Mouse (Mus musculus) E14TG2a.4 (cell line): ENCODE results near the gene Fam198a.

Source experiments
- H3K27me3 ChIP-seq: 2 replicates; pipeline ENCODE4 v1.6.1; 2014; ENCODE audit warnings: low read length, control low read depth; ENCODE audit not compliant: insufficient read depth
- H3K36me3 ChIP-seq: 2 replicates; pipeline ENCODE4 v1.6.1; 2014; ENCODE audit warnings: low read length, control low read depth; ENCODE audit not compliant: insufficient read depth
- H3K4me1 ChIP-seq: replicated peaks from 2 replicates; pipeline ENCODE4 v1.6.1; 2014; ENCODE audit warnings: low read depth, low read length, control low read depth
- H3K4me3 ChIP-seq: replicated peaks from 2 replicates; pipeline ENCODE4 v1.5.1; 2014; ENCODE audit warnings: mild to moderate bottlenecking, low read length
- H3K9me3 ChIP-seq: 2 replicates; pipeline ENCODE4 v1.6.1; 2014; ENCODE audit warnings: low read length, control low read depth
- CTCF ChIP-seq: conservative IDR thresholded peaks from 2 replicates; pipeline ENCODE4 v1.5.1; 2014; ENCODE audit warnings: low read length
- NANOG ChIP-seq: IDR thresholded peaks from 2 replicates; pipeline ENCODE4 v1.6.1; 2014; ENCODE audit warnings: borderline replicate concordance, low read length, mixed read lengths
- POU5F1 ChIP-seq: IDR thresholded peaks from 2 replicates; pipeline ENCODE4 v1.6.1; 2014; ENCODE audit warnings: low read length, borderline replicate concordance

Gene Fam198a

DNA sequence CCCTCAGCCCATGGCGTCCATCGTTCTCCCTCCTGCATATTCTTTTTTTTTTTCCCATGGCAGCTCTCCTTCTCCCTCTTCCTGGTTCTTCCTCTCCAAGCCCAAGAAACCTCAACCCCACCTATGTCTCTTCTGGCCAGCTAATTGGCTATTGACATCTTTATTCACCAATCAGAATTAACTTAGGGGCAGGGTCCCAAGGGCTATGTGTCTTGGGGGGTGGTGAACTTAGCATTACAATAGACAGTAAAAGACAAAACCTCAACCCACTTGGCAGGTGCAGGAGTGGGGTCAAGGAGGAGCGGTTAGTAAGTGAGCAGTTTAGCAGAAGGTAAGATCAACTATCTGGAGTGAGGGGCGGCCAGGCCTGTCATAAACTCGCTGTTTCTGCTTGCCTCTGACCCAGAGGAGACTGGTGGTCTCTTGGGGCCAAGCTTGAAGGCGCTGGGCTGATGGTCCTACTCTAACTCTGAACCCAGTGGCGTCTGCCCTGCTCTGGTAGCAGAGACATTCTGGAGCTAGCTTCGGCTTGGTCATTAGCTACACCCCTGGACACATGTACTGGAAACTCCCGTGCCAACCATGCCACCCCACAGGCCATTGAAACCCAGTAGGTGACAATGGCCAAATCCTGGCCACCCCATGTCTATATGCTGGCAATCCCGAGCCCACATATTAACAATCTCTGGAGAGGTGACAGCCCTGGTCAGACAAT lies 43.3 kb upstream of the Fam198a start:
- Histone ChIP-seq H3K36me3 (no peaks in the 10 kb centered on the region), H3K9me3 (no peaks in the 10 kb centered on the region), H3K4me3 (no peak overlapping the region), H3K27me3 (peaks cover 25% of the 10 kb centered on the region), H3K4me1 (peaks cover 9% of the 10 kb centered on the region; the same call in 1 of the 2 replicates)
- TF ChIP-seq POU5F1, result no peak
- no peak for TF ChIP-seq NANOG

- TF ChIP-seq CTCF, result no peak
- no peak for TF ChIP-seq NANOG
- TF ChIP-seq POU5F1, result no peak
- Histone ChIP-seq H3K9me3 (no peaks in the 10 kb centered on the region), H3K4me1 (peaks cover 9% of the 10 kb centered on the region; the same call in 1 of the 2 replicates), H3K36me3 (no peaks in the 10 kb centered on the region), H3K27me3 (peaks cover 31% of the 10 kb centered on the region), H3K4me3 (no peak overlapping the region)
These were observed 42.5 kb upstream of the Fam198a start for GRCm38 (mm10) chr9:121908321-121908720.

DNA sequence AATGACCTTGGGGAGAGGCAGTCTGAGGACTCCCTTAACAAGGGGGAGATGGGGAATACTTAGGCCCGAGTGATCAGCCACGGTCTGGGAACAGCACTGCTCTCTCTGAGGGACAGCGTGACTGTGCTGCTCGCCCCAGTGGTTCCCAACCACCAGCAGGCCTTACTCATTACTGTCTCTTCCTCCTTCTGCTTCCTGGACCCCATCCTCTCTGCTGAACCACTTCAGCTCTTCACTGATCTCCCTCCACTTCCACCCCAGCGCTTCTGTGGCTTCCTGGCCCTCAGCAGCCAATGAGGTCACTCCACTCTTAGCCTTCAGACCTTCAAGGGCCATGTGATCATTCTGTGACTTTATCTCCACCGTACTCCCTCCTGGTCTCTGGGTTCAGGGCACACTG lies 41.2 kb upstream of the Fam198a start:
- no peaks in the 10 kb centered on the region for H3K36me3 ChIP-seq
- no peak overlapping the region for H3K4me3 ChIP-seq
- no peaks in the 10 kb centered on the region for H3K9me3 ChIP-seq
- peaks cover 9% of the 10 kb centered on the region; the same call in 1 of the 2 replicates for H3K4me1 ChIP-seq
- peaks cover 44% of the 10 kb centered on the region for H3K27me3 ChIP-seq
- TF ChIP-seq NANOG (no peak), POU5F1 (no peak), CTCF (no peak)

GRCm38 (mm10) chr9:121911196-121911595 lies 39.6 kb upstream of the Fam198a start:
- peaks cover 9% of the 10 kb centered on the region; the same call in 1 of the 2 replicates for H3K4me1 ChIP-seq
- no peaks in the 10 kb centered on the region for H3K36me3 ChIP-seq
- TF ChIP-seq NANOG (no peak), CTCF (no peak), POU5F1 (no peak)
- no peaks in the 10 kb centered on the region for H3K9me3 ChIP-seq
- no peak overlapping the region for H3K4me3 ChIP-seq
- H3K27me3 ChIP-seq, result peaks cover 59% of the 10 kb centered on the region

DNA sequence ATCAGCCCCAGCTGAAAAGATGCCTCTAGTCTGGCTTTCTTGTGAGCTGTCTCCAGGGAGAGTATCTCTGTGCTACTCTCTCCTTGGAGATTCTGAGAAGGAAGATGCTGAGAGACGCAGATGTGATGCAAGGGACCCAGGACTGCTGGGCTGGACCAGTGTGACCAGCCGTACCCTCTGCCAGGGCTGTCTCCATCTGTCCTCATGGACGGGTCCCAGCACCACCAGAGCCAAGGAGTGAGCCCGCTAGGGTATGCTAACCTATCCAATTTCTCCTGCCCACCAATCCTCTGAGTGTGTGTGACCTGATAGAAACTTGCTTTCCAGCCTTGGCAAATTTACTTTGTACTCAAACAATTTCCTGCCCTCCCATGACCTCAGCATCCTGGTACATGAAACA lies 38.0 kb upstream of the Fam198a start:
- no peaks in the 10 kb centered on the region for H3K9me3 ChIP-seq
- no peak for TF ChIP-seq POU5F1
- no peak for TF ChIP-seq NANOG
- TF ChIP-seq CTCF, result no peak
- no peaks in the 10 kb centered on the region for H3K36me3 ChIP-seq
- peaks cover 59% of the 10 kb centered on the region for H3K27me3 ChIP-seq
- peaks cover 1% of the 10 kb centered on the region for H3K4me1 ChIP-seq
- no peak overlapping the region for H3K4me3 ChIP-seq

GRCm38 (mm10) chr9:121914226-121914757 lies 36.5 kb upstream of the Fam198a start:
- Histone ChIP-seq H3K9me3 (no peaks in the 10 kb centered on the region), H3K36me3 (no peaks in the 10 kb centered on the region), H3K4me3 (no peak overlapping the region), H3K4me1 (peaks cover 7% of the 10 kb centered on the region), H3K27me3 (peaks cover 50% of the 10 kb centered on the region)
- TF ChIP-seq CTCF (no peak), POU5F1 (no peak), NANOG (no peak)

- H3K4me1 ChIP-seq, result peaks cover 13% of the 10 kb centered on the region
- peaks cover 44% of the 10 kb centered on the region for H3K27me3 ChIP-seq
- TF ChIP-seq CTCF (no peak), NANOG (no peak), POU5F1 (no peak)
- no peaks in the 10 kb centered on the region for H3K36me3 ChIP-seq
- H3K9me3 ChIP-seq, result no peaks in the 10 kb centered on the region
- no peak overlapping the region for H3K4me3 ChIP-seq
These were observed 35.7 kb upstream of the Fam198a start for GRCm38 (mm10) chr9:121915056-121915455.

GRCm38 (mm10) chr9:121916102-121916501 lies 34.7 kb upstream of the Fam198a start, which contains the start of gene Cyp8b1:
TSS of gene Cyp8b1 (minus strand) at chr9:121916305.
- Histone ChIP-seq H3K36me3 (no peaks in the 10 kb centered on the region), H3K4me1 (peaks cover 16% of the 10 kb centered on the region), H3K4me3 (no peak within 1 kb of the TSS), H3K27me3 (peaks cover 40% of the 10 kb centered on the region), H3K9me3 (no peaks in the 10 kb centered on the region)
- no peak for TF ChIP-seq POU5F1
- TF ChIP-seq CTCF, result no peak
- no peak for TF ChIP-seq NANOG

DNA sequence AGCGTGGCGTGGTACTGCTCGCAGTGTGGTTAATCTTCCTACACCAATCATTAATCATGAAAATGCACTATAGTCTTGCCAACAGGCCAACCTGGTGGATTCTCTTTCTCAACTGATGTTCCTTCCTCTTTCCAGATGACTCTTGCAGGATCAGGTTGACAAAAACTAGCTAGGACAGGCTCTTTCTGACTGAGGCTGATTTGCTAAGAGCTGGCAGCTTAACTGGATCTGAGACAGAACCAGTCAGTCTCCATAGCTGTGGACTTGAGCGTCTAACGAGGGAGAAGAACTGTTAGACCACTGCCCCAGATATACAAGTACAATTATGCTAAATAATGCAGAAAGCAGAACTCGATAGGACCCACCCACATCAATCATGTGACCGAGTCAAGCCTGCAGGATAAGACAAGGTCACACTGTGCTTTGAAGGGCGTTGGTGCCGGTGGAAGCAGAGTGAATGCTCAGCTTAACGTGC lies 31.7 kb upstream of the Fam198a start:
- Histone ChIP-seq H3K9me3 (no peaks in the 10 kb centered on the region), H3K36me3 (no peaks in the 10 kb centered on the region), H3K4me3 (no peak overlapping the region), H3K27me3 (peaks cover 29% of the 10 kb centered on the region), H3K4me1 (peaks cover 16% of the 10 kb centered on the region)
- no peak for TF ChIP-seq CTCF
- TF ChIP-seq NANOG, result no peak
- TF ChIP-seq POU5F1, result no peak
